Mouse (Mus musculus) testis, adult 2 months (tissue): ENCODE results near the gene Ripor1. TPM values are rescaled to one million over a fixed set of nuclear protein-coding genes. Genes with fewer than 3 reads are reported as not detected.
A peak's percentile ranks its signal among the peaks of the same experiment; 100 is the strongest.
"Not testable (repeated sequence)": the region's sequence is repeated elsewhere in the genome, so short reads cannot be mapped to it uniquely, and the experiment has no call there.

Experiments used
- H3K27ac ChIP-seq: fragments of 200-500 bp; 2 replicates; pipeline ENCODE4 v1.5.1; 2012; ENCODE audit warnings: low read depth, low read length; ENCODE audit not compliant: control insufficient read depth, insufficient read depth
- H3K27me3 ChIP-seq: fragments of 200-500 bp; 2 replicates; pipeline ENCODE4 v1.6.1; 2012; ENCODE audit warnings: mild to moderate bottlenecking, low read length, moderate library complexity; ENCODE audit not compliant: control insufficient read depth, insufficient read depth
- H3K36me3 ChIP-seq: fragments of 200-500 bp; 2 replicates; pipeline ENCODE4 v1.6.1; 2012; ENCODE audit warnings: mild to moderate bottlenecking, low read length; ENCODE audit not compliant: control insufficient read depth, insufficient read depth
- H3K4me1 ChIP-seq: fragments of 200-500 bp; 2 replicates; pipeline ENCODE4 v1.6.1; 2012; ENCODE audit warnings: low read length; ENCODE audit not compliant: control insufficient read depth, insufficient read depth
- H3K4me3 ChIP-seq: fragments of 200-500 bp; 2 replicates; pipeline ENCODE4 v1.5.1; 2012; ENCODE audit warnings: low read depth, mild to moderate bottlenecking, low read length, moderate library complexity, mixed read lengths; ENCODE audit not compliant: control insufficient read depth
- CTCF ChIP-seq: fragments of 200-500 bp; IDR thresholded peaks from 2 replicates; pipeline ENCODE4 v1.5.1; 2012; ENCODE audit warnings: low read depth, mild to moderate bottlenecking, inconsistent platforms, low read length, moderate library complexity; ENCODE audit not compliant: control insufficient read depth, insufficient read depth, insufficient replicate concordance
- POLR2A ChIP-seq: fragments of 200-500 bp; IDR thresholded peaks from 2 replicates; pipeline ENCODE4 v1.6.1; 2012; ENCODE audit warnings: low read depth, mild to moderate bottlenecking, inconsistent platforms, low read length, moderate library complexity; ENCODE audit not compliant: control insufficient read depth
- polyA plus RNA-seq: library from polyadenylated mRNA; depleted of rRNA; stranded (reverse); fragments of >200 nt; gene quantifications from 2 replicates; pipeline ENCODE4 v1.2.3, GENCODE M21; 2012; rRNA removed

The Ripor1 gene
- polyA plus RNA-seq, result 5.4 and 6.3 TPM in 2 replicates

DNA sequence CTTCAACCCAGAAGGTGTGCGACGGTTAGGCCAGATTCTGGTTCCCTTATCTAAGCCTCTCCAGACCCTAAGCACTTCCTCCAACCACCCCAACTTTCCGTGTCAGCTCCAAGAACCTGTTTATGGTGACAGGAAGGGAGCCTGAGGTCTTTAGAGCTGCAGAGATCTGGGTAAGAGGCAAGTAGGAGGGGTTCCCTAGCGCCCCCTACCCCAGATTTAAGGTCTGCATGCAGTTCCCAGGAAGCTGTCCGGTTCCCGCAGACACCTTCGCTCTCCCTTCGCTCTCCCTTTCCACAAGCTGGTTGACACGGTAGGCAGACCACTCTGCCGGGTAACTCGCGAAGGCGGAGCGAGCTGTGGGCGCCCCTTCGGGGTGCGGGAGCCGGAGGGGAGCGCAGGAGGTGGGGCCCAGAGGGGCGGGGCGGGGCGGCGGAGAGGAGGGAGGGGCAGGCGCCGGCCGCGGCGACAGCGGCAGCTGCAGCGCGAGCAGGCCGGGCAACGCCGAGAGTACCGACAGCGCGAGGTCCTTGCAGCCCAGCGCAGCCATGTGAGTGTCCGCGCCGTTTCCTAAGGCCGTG, at the start of gene Ripor1:
TSS of gene Ripor1 (plus strand) at position 452 of the 578 bp plus-strand sequence.
- TF ChIP-seq POLR2A (peak; percentile 49; the same call in 1 of the 2 replicates), CTCF (peak; percentile 37; the same call in 1 of the 2 replicates)
- peak within 1 kb of the TSS; percentile 61 for H3K27ac ChIP-seq
- no peaks in the 10 kb centered on the region for H3K36me3 ChIP-seq
- peak within 1 kb of the TSS; percentile 91 for H3K4me3 ChIP-seq
- H3K27me3 ChIP-seq, result no peaks in the 10 kb centered on the region
- H3K4me1 ChIP-seq, result peaks cover 16% of the 10 kb centered on the region

DNA sequence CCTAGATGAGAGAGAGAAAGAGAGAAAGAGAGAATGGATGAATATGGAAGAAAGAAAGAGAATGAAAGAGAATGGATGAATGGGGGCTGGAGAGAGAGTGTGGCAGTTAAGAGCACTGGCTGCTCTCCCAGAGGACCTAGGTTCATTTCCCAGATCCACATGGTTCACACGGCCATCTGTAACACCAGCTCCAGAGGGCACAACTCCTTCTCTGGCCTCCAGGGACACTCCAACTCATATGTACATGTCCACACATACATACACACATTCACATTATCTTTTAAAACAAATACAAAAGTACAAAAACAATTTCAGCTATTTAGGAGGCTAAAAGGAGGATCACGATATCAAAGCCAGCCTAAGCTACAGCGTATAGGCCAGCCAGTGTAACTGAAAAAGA, 42.2 kb upstream of the Ripor1 start:
- no peak overlapping the region for H3K4me3 ChIP-seq
- H3K27ac ChIP-seq, result no peak overlapping the region
- no peaks in the 10 kb centered on the region for H3K36me3 ChIP-seq
- peaks cover 13% of the 10 kb centered on the region for H3K4me1 ChIP-seq
- TF ChIP-seq POLR2A (no peak), CTCF (no peak)
- no peaks in the 10 kb centered on the region for H3K27me3 ChIP-seq

DNA sequence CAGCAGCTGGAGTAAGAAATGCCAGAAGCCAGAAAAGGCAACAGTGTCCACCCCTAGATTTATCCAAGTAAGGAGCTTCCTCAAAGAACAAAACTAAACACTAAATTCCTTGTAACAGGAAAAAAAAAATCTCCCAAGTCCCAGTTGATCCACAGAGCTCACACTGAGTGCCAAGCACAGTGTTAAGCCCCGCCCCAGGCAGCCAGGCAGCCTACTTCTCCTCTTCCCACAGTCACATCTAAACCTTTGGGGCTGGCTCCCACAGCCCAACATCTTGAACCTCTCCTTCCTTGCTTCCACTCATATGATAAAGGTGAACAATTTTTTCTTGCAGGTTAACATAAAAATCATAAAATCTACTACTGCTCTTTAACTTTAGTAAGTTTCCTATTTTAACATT, 41.2 kb upstream of the Ripor1 start:
- no peak overlapping the region; the same call in 1 of the 2 replicates for H3K27ac ChIP-seq
- no peak for TF ChIP-seq CTCF
- TF ChIP-seq POLR2A, result no peak
- H3K36me3 ChIP-seq, result no peaks in the 10 kb centered on the region
- no peaks in the 10 kb centered on the region for H3K27me3 ChIP-seq
- H3K4me1 ChIP-seq, result peaks cover 13% of the 10 kb centered on the region
- no peak overlapping the region for H3K4me3 ChIP-seq

DNA sequence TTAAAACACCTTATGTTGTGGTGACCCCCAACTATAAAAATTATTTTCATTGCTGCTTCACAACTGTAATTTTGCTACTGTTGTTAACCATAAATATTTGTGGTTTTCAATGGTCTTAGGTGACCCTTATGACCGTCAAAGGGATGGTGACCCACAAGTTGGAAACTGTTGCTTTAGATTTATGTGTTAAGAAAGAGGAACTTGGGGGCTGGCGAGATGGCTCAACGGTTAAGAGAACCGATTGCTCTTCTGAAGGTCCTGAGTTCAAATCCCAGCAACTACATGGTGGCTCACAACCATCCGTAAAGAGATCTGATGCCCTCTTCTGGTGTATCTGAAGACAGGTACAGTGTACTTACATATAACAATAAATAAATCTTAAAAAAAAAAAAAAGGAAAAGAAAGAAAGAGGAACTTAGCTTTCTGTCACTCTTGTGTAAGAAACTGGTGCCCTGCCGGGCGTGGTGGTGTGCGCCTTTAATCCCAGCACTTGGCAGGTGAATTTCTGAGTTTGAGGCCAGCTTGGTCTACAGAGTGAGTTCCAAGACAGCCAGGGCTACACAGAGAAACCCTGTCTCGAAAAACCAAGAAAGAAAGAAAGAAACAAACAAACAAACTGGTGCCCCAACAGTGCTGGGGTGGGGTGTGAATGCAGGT, 40.4 kb upstream of the Ripor1 start:
- H3K27me3 ChIP-seq, H3K36me3 ChIP-seq: not testable (repeated sequence)
- Histone ChIP-seq H3K4me3 (peak overlapping the region; percentile 86), H3K4me1 (peaks cover 13% of the 10 kb centered on the region), H3K27ac (peak overlapping the region; percentile 69)

DNA sequence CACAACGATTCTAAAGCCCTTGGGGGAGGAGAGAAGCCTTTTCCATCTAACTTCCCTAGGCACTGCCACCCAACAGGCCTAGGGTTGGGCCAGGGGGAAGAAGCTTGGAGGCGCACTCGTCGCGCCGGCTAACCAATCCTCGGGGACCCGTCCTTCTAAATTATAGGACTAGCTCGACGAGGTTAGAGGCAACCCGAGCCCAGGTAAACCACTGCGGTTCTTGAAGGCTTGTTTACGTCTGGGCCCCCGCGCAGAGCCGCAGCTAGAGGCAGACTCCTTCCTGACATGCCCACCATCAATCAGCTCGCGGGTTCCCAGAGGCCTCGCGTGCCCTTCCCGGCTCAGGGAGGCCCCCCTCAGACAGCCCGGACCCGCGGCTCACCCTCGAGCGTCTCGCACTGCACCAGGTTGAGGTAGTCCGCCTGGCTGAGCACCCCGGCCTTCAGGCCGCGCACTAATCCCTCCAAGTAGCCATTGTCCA, 39.6 kb upstream of the Ripor1 start:
- TF ChIP-seq POLR2A (no peak), CTCF (no peak)
- Histone ChIP-seq H3K4me3 (peak overlapping the region; percentile 86), H3K27ac (peak overlapping the region; percentile 69)

DNA sequence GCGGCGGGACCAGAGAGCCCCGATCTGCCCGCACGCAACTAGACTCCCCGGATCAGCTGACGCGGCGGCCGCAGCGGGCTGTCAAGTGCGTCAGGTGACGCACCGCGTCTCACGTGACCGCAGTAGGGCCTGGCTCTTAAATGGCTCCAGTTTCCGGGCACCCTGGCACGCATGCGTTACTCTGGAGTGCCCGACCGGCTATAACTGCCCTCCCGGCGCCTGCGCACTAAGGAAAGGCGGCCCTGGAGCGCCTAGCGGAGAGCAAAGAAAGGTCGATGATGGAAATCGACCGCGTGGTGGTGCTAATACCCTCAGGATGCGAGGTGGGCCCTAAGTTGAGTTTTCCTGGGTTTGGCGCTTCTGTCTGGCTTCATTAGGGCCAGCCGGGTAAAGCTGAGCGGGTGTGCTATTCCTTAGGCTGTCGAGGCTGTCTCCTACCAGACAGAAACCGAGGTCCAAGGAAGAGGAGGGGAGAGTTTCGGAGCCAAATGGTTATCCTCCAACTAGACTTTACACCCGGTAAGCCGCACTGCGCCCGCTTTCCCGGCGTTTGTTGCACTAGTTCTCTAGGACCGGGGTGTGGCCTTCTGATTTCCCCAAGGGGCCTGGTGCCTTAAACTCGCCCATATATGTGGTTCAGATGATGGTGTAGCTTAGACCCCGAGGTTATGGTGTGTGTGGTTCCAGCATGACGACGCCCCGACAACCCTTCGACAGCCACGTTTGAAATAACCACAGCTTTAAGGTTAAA, 38.9 kb upstream of the Ripor1 start, which contains the start of gene Atp6v0d1:
TSS of gene Atp6v0d1 (minus strand) at position 96 of the 751 bp plus-strand sequence.
- Histone ChIP-seq H3K27ac (peak within 1 kb of the TSS; percentile 77), H3K27me3 (no peaks in the 10 kb centered on the region), H3K4me1 (peaks cover 13% of the 10 kb centered on the region), H3K36me3 (no peaks in the 10 kb centered on the region), H3K4me3 (peak within 1 kb of the TSS; percentile 86)
- TF ChIP-seq CTCF, result peak; percentile 66; the same call in 1 of the 2 replicates
- TF ChIP-seq POLR2A, result peak; percentile 75

More for the DNA sequence above, 39.6 kb upstream of the Ripor1 start:
- no peaks in the 10 kb centered on the region for H3K36me3 ChIP-seq
- H3K27me3 ChIP-seq, result no peaks in the 10 kb centered on the region
- peaks cover 13% of the 10 kb centered on the region for H3K4me1 ChIP-seq
